Mouse (Mus musculus): ENCODE measurements at regions not wholly inside any gene's neighbourhood (a gene's known extent, or its start where the extent isn't known, plus 50 kb on each side); places are given as distances from the start of the nearest gene placed in this dataset.

DNA sequence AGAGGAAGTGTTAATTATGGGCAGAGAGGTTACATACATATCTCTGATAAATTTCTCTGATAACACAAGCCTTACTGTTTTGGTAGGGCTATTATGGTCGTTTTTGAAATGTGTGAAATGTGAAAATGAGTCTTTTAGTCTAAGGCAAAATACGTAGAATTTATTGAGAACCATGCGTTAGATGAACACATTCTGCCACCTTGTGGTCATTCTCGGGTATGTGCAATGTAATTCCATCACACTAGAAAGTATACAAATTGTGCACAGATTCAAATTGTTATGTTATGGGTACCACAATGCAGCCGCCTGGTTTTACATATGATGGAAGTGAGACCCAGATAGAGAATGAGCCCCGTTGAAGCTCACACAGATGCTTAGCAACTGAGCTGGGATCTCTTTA lies 138.7 kb downstream of the Cdr1 start:
- peak; percentile 61 for DNase-seq (ENCODE audit: low spot score)

DNA sequence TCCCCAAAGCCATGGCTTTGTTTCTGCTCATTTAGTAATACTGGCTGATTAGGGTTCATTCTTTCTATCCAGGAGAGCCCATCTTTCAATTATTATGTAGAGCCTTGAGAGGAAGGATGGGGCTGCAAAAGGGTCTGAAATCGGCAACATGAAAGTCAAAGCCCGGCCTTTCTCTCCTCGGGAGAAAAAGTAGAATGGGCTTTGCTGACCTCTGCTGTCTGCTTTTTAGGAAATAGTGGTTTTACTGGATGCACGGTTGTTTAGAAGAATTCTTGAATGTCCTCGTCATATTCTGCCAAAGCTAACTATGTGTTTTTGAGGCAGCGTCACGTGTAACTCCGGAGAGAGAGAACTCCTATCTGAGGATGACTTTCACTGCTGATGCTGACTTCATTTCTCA lies 142.2 kb downstream of the Cdr1 start:
- peak; percentile 32 for DNase-seq (ENCODE audit: low spot score)

Measured in embryo, embryonic 10.5 days (tissue).